Mouse (Mus musculus) heart, embryonic 14.5 days (tissue): ENCODE measurements around the gene Tk1. TPM values are rescaled to one million over a fixed set of nuclear protein-coding genes. Genes with fewer than 3 reads are reported as not detected.

Source experiments
- ATAC-seq: fragments of 200-750 bp; cut with Nextera tagmentation; 2 replicates; pipeline ENCODE4 v1.8.0; 2017; ENCODE audit warnings: low read depth, moderate TSS enrichment; ENCODE audit not compliant: insufficient number of reproducible peaks, insufficient read depth, low FRiP score
- H3K27ac ChIP-seq, 2 experiments: fragments of 200-500 bp in 1 of 2; fragments of 300-500 bp in 1 of 2; sonication (generic) in 1 of 2; replicated peaks in 1 of 2; 2 replicates each; pipeline ENCODE4 v1.5.1; 2012 to 2014; ENCODE audit warnings: low read depth in 2 of 2, low read length in 2 of 2, control low read depth in 1 of 2, mild to moderate bottlenecking in 1 of 2, mixed read lengths in 1 of 2; ENCODE audit not compliant: control insufficient read depth in 1 of 2, insufficient read depth in 1 of 2
- H3K27me3 ChIP-seq: fragments of 300-500 bp; sonication (generic); 2 replicates; pipeline ENCODE4 v1.6.1; 2014; ENCODE audit warnings: mild to moderate bottlenecking, low read length, control low read depth; ENCODE audit not compliant: control insufficient read depth, insufficient read depth
- H3K36me3 ChIP-seq: fragments of 300-500 bp; sonication (generic); 2 replicates; pipeline ENCODE4 v1.6.1; 2014; ENCODE audit warnings: mild to moderate bottlenecking, control low read depth, low read length, mixed read lengths; ENCODE audit not compliant: control insufficient read depth, insufficient read depth
- H3K4me1 ChIP-seq, 2 experiments: fragments of 200-500 bp in 1 of 2; fragments of 300-500 bp in 1 of 2; sonication (generic) in 1 of 2; 2 replicates each; pipeline ENCODE4 v1.6.1; 2012 to 2014; ENCODE audit warnings: low read length in 2 of 2, control low read depth in 1 of 2, mixed read lengths in 1 of 2; ENCODE audit not compliant: control insufficient read depth in 2 of 2, insufficient read depth in 2 of 2
- H3K4me2 ChIP-seq: fragments of 300-500 bp; sonication (generic); 2 replicates; pipeline ENCODE4 v1.6.1; 2014; ENCODE audit warnings: mild to moderate bottlenecking, low read length
- H3K4me3 ChIP-seq, 2 experiments: fragments of 200-500 bp in 1 of 2; fragments of 300-500 bp in 1 of 2; sonication (generic) in 1 of 2; 2 replicates each; pipeline ENCODE4 v1.5.1; 2012 to 2014; ENCODE audit warnings: low read length in 2 of 2, mild to moderate bottlenecking in 2 of 2, control low read depth in 1 of 2, low read depth in 1 of 2, moderate library complexity in 1 of 2; ENCODE audit not compliant: control insufficient read depth in 1 of 2, insufficient read depth in 1 of 2
- H3K9ac ChIP-seq: fragments of 300-500 bp; sonication (generic); 2 replicates; pipeline ENCODE4 v1.6.1; 2014; ENCODE audit warnings: mild to moderate bottlenecking, low read length
- H3K9me3 ChIP-seq: fragments of 300-500 bp; sonication (generic); 2 replicates; pipeline ENCODE4 v1.6.1; 2016; ENCODE audit warnings: low read length, control low read depth; ENCODE audit not compliant: control insufficient read depth
- WGBS: fragments of 180-500 bp; shearing (Covaris S2); extraction: QIAGEN DNeasy Blood & Tissue Kit; methylation state at CpG from one replicate; pipeline ENCODE4 v1.1.7; 2014; 5-methylcytosine and 5-hydroxymethylcytosine counted together
- polyA plus RNA-seq: library from polyadenylated mRNA; unstranded; fragments of >200 nt; fragmentation: Nextera tagmentation; extraction: Ambion mirVana; gene quantifications from 2 replicates; pipeline ENCODE4 v1.2.1, GENCODE M21; 2014

Tk1 gene
- polyA plus RNA-seq, 1 experiment from 2014 or later = 100 TPM

- H3K4me3 ChIP-seq = peak within 1 kb of the TSS; percentile 83 to 93
- H3K27me3 ChIP-seq = no peaks in the 10 kb centered on the region
- peak within 1 kb of the TSS; percentile 63 to 65 for H3K27ac ChIP-seq
- WGBS = under 1% methylated on average over 75 of the region's 75 CpGs
- H3K36me3 ChIP-seq = peaks cover 26% of the 10 kb centered on the region
- peaks cover 6 to 22% of the 10 kb centered on the region in 2 experiments for H3K4me1 ChIP-seq
- peak; percentile 59 for ATAC-seq
- H3K4me2 ChIP-seq = peak within 1 kb of the TSS; percentile 96
- peak within 1 kb of the TSS; percentile 93 for H3K9ac ChIP-seq
- H3K9me3 ChIP-seq = no peaks in the 10 kb centered on the region
Measured at GRCm38 (mm10) chr11:117809407-117810311, 16.2 kb downstream of the Tk1 start, which contains the start of the genes Gm20708 and Syngr2. Gene Gm20708 (plus strand): TSS chr11:117809668. Gene Syngr2 (plus strand): TSS chr11:117809668.

GRCm38 (mm10) chr11:117806781-117807180 lies 19.1 kb downstream of the Tk1 start:
- H3K27ac ChIP-seq = no peak overlapping the region
- no peak overlapping the region for H3K4me3 ChIP-seq
- ATAC-seq = no peak
- H3K27me3 ChIP-seq = no peaks in the 10 kb centered on the region
- no peak overlapping the region for H3K9ac ChIP-seq
- H3K9me3 ChIP-seq = no peaks in the 10 kb centered on the region
- H3K4me1 ChIP-seq = peaks cover 6 to 16% of the 10 kb centered on the region in 2 experiments
- 92% methylated on average over 6 of the region's 6 CpGs for WGBS
- H3K36me3 ChIP-seq = no peaks in the 10 kb centered on the region
- no peak overlapping the region for H3K4me2 ChIP-seq

- no peaks in the 10 kb centered on the region for H3K9me3 ChIP-seq
- H3K4me3 ChIP-seq = no peak overlapping the region
- no peak overlapping the region for H3K9ac ChIP-seq
- no peak overlapping the region for H3K4me2 ChIP-seq
- no peaks in the 10 kb centered on the region for H3K27me3 ChIP-seq
- H3K27ac ChIP-seq = no peak overlapping the region
- no peak for ATAC-seq
- no peaks in the 10 kb centered on the region for H3K36me3 ChIP-seq
- WGBS = 90% methylated on average over 3 of the region's 3 CpGs
- peaks cover 4 to 6% of the 10 kb centered on the region in 2 experiments; a peak in 3 of 4 replicates for H3K4me1 ChIP-seq
Measured at GRCm38 (mm10) chr11:117803166-117803688, 22.7 kb downstream of the Tk1 start.

GRCm38 (mm10) chr11:117801650-117802049 lies 24.2 kb downstream of the Tk1 start:
- Histone ChIP-seq H3K27me3 (no peaks in the 10 kb centered on the region), H3K9ac (no peak overlapping the region), H3K4me3 (no peak overlapping the region), H3K27ac (no peak overlapping the region), H3K36me3 (no peaks in the 10 kb centered on the region), H3K4me1 (peaks cover 7 to 11% of the 10 kb centered on the region in 2 experiments; a peak in 3 of 4 replicates), H3K4me2 (no peak overlapping the region), H3K9me3 (no peaks in the 10 kb centered on the region)
- ATAC-seq = no peak
- WGBS = 80% methylated on average over 7 of the region's 7 CpGs

- WGBS = 87% methylated on average over 7 of the region's 7 CpGs
Measured at GRCm38 (mm10) chr11:117800038-117800437, 25.9 kb downstream of the Tk1 start.

GRCm38 (mm10) chr11:117799174-117799573 lies 26.7 kb downstream of the Tk1 start:
- no peaks in the 10 kb centered on the region for H3K36me3 ChIP-seq
- peaks cover 7 to 11% of the 10 kb centered on the region in 2 experiments; a peak in 3 of 4 replicates for H3K4me1 ChIP-seq
- no peak overlapping the region for H3K4me2 ChIP-seq
- no peak for ATAC-seq
- H3K27ac ChIP-seq = no peak overlapping the region
- no peaks in the 10 kb centered on the region for H3K9me3 ChIP-seq
- no peak overlapping the region for H3K9ac ChIP-seq
- 51% methylated on average over 5 of the region's 5 CpGs for WGBS
- no peaks in the 10 kb centered on the region for H3K27me3 ChIP-seq
- H3K4me3 ChIP-seq = no peak overlapping the region

More at GRCm38 (mm10) chr11:117800038-117800437, 25.9 kb downstream of the Tk1 start:
- H3K4me1 ChIP-seq = peaks cover 7 to 11% of the 10 kb centered on the region in 2 experiments; a peak in 3 of 4 replicates
- no peaks in the 10 kb centered on the region for H3K9me3 ChIP-seq
- H3K27ac ChIP-seq = no peak overlapping the region
- H3K4me2 ChIP-seq = no peak overlapping the region
- H3K36me3 ChIP-seq = no peaks in the 10 kb centered on the region
- no peaks in the 10 kb centered on the region for H3K27me3 ChIP-seq
- ATAC-seq = no peak
- no peak overlapping the region for H3K9ac ChIP-seq
- H3K4me3 ChIP-seq = no peak overlapping the region

- Histone ChIP-seq H3K27ac (no peak overlapping the region), H3K4me2 (no peak overlapping the region), H3K9me3 (no peaks in the 10 kb centered on the region), H3K9ac (no peak overlapping the region), H3K36me3 (no peaks in the 10 kb centered on the region), H3K4me3 (no peak overlapping the region), H3K4me1 (peaks cover 7 to 11% of the 10 kb centered on the region in 2 experiments; a peak in 3 of 4 replicates), H3K27me3 (no peaks in the 10 kb centered on the region)
- ATAC-seq = no peak
- WGBS = 8% methylated on average over 2 of the region's 2 CpGs
Measured at GRCm38 (mm10) chr11:117798160-117798541, 27.7 kb downstream of the Tk1 start.
